Mouse (Mus musculus): ENCODE measurements around the gene Eml3.

DNA sequence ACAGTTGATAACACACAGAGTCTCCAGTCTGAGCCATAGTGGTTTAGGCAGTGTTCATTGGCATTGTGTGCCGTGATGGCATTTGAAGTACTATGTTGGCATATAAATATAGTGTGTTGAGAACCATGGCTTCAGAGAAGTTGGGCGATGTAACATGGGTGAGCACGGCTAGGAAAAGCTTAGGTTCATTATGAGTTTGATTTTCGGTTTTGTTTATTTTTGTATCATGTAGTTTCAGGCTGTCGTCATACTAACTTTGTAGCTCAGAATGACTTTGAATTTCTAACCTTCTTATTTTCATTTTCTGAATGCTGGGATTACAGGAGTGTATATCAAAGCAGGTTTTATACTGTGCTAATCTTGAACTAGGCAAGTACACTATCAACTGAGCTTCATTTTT is 25.9 kb upstream of the Eml3 start:
- TF ChIP-seq POLR2A (IDR thresholded peaks at IDR 0.05; ENCODE audit: insufficient read depth, low read depth, low read length) (no peak), CTCF (IDR thresholded peaks at IDR 0.05; ENCODE audit: insufficient read depth, low read depth, low read length) (no peak)

Measured in olfactory bulb, adult 2 months (tissue).